Mouse (Mus musculus): ENCODE results near the gene Unc93a2. TPM values are rescaled to one million over a fixed set of nuclear protein-coding genes. Genes with fewer than 3 reads are reported as not detected.

Gene Unc93a2
- total RNA-seq, 2 experiments from 2014 or later = not detected

Other genes starting within 250 kb of the Unc93a2 start
- gene Rps6ka2, start 215.3 kb downstream of the Unc93a2 start, total RNA-seq (2014; fragmentation: Nextera tagmentation) = 1.9 and 2.6 TPM in 2 replicates
- gene Rps6ka2, start 215.3 kb downstream of the Unc93a2 start, total RNA-seq (2017) = 1.8 and 1.9 TPM in 2 replicates
- not detected in 2 replicates for gene Tcp10a, start 60.8 kb downstream of the Unc93a2 start, total RNA-seq (2014; fragmentation: Nextera tagmentation)
- not detected in 2 replicates for gene Tcp10a, start 60.8 kb downstream of the Unc93a2 start, total RNA-seq (2017)
- not detected in 2 replicates for gene Ttll2, start 32.8 kb downstream of the Unc93a2 start, total RNA-seq (2014; fragmentation: Nextera tagmentation)
- gene Ttll2, start 32.8 kb downstream of the Unc93a2 start, total RNA-seq (2017) = not detected in 2 replicates
- not detected in 2 replicates for gene Gm49630, start 13.5 kb downstream of the Unc93a2 start, total RNA-seq (2014; fragmentation: Nextera tagmentation)
- gene Gm49630, start 13.5 kb downstream of the Unc93a2 start, total RNA-seq (2017) = not detected in 2 replicates

Data from megakaryocyte-erythroid progenitor cell, adult 5-6 weeks (primary cell).